Mouse (Mus musculus): ENCODE measurements around the gene Vasn.
A peak's percentile ranks its signal among the peaks of the same experiment; 100 is the strongest.
"Not testable (repeated sequence)": the region's sequence is repeated elsewhere in the genome, so short reads cannot be mapped to it uniquely, and the experiment has no call there.

The Vasn gene

GRCm38 (mm10) chr16:4670317-4670716 is 30.6 kb downstream of the Vasn start:
- DNase-seq (ENCODE audit: low spot score in 2 of 2): no peak

DNA sequence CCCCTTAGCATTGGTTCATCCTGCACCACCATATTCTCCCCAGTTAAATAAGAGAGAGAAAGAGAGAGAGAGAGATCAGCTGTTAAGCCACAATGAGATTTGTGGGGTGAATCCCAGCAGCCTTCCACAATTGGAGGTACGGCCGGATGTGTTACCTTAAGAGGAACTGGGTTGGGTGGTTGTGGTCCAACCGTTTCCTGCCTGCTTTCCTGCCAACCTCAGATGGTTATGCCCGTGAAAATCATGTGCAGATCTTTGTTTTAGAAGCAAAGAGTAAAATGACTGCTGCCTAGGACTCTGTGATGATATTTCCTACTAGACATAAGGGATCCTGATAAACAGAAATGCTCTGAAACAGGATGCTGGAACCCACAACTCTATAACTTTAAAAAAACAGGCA is 34.4 kb downstream of the Vasn start:
- no peak for DNase-seq (ENCODE audit: low spot score in 2 of 2)

DNA sequence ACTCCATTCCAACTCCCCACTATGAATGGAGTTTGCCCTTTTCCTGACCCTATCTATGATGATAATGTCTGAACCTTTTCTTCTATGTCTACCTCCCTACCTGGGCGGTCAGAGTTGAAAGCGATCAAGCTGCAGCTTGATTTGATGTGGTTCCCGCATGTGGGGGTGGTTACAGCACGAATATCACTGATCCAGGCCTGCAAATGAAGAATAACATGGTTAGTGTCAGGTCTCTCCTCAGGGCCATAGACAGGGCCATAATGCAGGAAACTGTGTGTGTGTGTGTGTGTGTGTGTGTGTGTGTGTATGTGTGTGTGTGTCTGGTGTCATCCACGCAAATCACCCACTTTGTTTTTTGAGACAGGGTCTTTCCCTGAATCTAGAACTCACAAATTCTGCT is 37.1 kb downstream of the Vasn start:
- DNase-seq (ENCODE audit: low spot score in 2 of 2): no peak

DNA sequence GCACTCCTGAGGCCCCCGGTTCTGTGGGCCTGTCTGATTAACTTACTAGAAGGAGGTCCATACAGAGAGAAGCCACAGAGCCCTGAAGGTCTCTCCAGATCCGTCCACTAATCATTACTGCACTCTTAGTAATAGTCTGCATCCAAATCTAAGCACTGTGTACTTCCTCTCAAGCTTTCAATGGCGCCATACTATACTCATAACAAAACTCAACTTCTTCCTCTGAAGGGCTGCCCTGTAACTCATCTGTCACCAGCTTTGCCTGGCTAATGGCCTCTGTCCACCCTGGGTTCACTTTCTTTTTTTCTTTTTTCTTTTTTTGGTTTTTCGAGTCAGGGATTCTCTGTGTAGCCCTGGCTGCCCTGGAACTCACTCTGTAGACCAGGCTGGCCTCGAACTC is 38.3 kb downstream of the Vasn start:
- no peak for DNase-seq (ENCODE audit: low spot score in 2 of 2)

DNA sequence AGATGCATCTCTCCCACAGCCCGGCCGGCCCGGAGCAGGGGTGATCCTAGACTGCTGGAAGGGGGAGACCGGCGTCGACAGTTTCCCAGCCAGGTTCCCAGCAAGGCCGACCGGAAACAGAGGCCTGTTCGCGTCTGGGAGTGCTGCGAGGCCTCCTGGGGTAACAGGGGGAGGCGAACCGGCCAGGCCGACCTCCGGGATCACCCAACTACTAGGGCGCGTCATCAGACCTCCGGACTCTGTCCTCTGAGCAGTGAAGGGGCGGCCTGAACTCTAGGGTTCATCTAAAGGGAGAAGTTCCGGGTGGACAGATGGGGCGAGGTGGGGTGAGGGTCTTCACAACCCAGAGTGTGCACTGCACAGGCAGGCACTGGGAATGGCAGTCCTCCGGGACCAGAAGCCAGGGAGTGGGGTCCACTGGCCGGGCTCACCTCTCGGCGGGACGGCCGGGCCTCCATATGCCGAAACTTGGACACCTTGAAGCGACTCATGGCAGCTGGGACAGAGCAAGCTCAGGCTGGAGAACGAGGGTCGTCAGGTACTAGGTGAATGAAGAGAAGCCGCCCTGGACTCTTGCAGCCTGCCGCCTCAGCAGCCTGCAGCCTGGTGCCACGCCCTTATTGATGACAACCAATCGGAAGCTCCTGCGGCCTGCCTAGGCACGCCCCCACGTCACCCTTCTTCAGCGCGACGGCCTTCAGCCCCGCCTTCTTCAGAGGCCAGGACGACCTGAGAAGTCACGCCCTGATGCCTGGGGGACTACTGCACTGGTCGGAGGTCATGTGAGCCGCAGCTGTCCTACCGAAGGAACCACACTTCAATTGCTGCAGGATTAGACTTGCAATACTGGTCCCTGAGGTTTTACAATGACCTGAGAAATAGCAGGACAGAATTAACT is 39.6 kb downstream of the Vasn start, which contains the start of gene Coro7:
Coro7 (minus strand) TSS at position 657 of the 898 bp plus-strand sequence.
- peak; percentile 56 to 68 for DNase-seq (ENCODE audit: low spot score in 2 of 2)

GRCm38 (mm10) chr16:4680922-4681455 is 41.2 kb downstream of the Vasn start:
- not testable (repeated sequence) for DNase-seq (ENCODE audit: low spot score in 2 of 2)

DNA sequence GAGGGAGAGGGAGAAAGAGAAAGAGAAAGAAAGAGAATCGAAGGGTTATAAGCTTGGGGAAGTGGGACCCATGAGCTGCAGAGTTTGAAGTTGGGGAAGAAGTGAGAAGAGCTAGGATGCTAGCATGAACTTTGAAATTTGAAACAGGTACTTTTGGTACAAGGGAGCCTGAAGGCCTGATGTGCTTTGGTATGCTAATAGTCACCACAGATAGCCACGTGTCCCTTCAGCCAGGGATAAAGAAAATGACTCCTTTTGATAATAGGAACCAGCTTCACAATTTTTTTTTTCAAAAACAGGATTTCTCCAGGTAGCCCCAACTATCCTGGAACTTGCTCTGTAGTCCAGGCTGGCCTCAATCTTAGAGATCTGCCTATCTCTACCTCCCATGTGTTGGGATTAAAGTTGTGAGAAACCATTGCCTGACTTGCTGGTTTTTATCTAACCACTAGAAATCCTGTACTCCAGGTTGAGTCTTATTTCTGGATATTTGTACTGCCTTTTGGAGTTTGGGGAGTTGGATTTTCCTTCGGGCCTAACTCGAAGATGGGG is 43.0 kb downstream of the Vasn start:
- no peak for DNase-seq (ENCODE audit: low spot score in 2 of 2)

DNA sequence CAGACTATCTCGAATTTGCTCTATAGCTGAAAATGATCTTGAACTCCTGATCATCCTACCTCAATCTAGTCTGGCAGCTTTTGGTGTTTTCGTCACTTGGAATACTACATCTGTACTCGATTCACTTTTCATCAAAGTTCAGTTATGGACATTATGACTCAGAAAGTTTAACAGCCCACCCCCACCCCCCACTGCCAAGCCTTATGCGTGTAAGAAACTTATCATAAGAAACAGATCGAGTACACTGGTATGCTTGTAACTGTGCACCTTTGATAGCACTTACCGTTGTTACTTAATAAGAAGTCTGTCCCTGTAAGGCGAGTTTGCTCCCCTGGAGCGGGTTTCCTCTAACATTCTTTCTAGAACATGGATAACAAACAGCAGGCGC is 43.4 kb downstream of the Vasn start:
- DNase-seq (ENCODE audit: low spot score in 2 of 2): no peak

DNA sequence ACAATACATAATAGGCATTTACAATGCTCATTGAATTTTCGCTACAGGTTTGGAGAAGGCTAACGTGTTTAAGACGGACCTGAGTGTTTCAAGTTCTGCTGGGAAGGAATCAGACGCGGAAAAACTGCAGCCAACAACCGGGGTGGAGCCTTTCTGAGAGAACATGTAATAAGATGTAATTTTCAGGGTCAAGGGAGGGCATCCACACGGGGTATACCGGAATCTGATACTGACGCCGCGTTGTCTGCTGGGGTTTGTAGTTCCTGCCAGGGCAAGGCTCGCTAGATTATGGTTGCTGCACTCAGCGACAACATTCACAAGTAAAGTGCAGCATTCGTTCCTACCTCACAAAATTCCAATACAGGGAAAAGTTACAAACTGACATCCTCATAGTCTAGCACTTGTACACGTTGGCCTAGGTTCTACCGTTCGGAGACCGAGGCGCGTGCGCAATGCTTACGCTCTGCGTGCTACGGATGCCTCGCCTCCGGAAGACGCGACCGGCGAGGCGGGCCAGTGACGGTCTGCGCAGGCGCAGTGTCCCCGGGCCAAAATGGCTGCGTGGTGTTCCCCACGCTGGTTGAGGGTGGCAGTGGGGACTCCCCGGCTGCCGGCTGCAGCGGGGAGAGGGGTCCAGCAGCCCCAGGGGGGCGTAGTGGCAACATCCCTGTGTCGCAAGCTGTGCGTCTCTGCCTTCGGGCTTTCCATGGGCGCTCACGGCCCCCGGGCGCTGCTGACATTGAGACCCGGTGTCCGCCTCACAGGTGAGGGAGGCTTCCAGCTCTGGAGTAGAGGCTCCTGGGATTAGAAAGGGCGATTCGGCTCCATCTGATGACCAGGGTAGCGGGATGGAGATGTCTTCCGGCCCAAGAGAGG is 44.1 kb downstream of the Vasn start:
- peak; percentile 95 for DNase-seq (ENCODE audit: low spot score in 2 of 2)

GRCm38 (mm10) chr16:4684457-4684791 is 44.7 kb downstream of the Vasn start:
- DNase-seq (ENCODE audit: low spot score in 2 of 2): no peak

DNA sequence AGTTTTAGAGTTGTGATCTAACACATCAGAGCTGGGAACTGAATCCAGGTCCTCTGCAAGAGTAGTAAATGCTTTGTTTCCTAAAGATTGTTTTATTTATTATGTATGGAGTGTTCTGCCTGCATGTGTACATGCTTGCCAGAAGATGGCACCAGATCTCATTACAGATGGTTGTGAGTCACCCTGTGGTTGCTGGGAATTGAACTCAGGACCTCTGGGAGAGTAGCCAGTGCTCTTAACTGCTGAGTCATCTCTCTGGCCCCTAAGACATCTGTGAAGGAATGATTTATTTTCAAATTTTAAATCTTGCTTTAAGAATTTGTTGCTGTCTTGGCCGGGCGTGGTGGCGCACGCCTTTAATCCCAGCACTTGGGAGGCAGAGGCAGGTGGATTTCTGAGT is 49.6 kb downstream of the Vasn start:
- not testable (repeated sequence) for DNase-seq (ENCODE audit: low spot score in 2 of 2)
